Mouse (Mus musculus) thymus, adult 18-20 months (tissue): ENCODE data around the gene Tnc.
"Not testable (repeated sequence)": the region's sequence is repeated elsewhere in the genome, so short reads cannot be mapped to it uniquely, and the experiment has no call there.

ENCODE experiments used
- DNase-seq, 2 experiments: peaks; one replicate each; pipeline ENCODE4 v3.0.0; 2022; ENCODE audit warnings: mixed read lengths in 2 of 2

Gene Tnc

DNA sequence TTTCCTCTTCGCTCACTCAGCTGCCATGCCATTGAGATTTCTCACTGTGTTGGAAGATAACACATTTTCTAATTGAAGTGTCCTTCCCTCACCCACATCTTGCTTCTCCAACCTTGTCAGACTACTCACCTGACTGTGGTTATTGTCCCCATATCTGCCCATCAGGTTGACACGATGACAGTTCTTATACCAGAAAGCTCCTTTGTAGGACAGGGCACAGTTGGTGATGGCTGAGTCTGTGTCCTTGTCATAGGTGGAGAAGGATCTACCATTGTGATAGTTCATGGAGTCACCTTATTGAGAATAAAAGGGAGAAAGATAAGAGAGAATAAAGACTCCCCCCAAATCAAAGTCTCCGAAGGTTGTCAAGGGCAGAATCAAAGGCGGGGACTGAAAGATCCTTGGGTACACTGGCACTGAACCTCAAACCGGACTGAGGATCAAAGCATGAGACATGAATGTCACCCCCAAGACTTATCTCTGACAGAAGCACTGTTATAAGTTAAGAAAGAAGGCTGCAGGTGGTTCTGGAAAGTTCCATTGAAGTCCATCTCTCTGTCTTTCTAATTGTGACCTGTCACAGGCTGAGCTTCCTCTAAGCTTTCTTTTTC is 84.9 kb downstream of the Tnc start:
- DNase-seq = no peak

DNA sequence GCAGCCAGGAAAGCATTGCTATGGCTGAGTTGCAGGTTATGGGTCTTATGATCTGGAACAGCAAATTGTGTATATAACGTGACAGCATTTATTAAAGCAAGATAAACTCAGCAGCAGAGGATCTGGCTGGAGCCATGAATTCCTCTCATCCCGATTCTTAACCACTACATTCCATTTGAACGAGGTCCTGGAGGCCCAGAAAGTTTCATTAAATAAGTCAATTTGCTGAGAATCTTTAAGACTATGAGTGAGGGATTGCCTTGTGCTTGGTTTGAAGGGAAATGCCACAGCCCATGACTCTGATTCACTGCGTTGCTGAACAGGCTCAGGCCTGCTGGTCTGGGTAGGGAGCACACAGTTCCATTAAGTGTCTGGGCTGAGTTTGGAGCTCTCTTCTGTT is 88.2 kb downstream of the Tnc start:
- DNase-seq = no peak

DNA sequence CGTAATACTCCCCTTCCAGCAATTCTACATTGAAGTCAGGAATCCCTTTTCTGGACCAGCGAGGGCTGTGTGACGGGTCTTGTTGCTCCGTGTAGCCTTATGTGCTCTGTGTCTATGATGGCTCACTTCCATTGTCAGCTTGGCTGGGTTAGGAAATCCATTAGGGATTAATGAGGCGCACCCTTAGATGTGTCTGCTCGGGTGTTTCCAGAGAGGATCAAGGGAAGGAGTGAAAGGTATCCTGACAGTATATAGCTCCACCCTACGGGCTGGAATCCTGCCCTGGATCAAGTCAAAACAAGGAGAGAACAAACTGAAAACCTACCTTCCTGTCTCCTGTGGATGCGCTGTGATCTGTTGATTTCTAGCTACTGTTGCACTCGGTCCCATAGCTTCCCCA is 96.8 kb downstream of the Tnc start:
- no peak for DNase-seq

DNA sequence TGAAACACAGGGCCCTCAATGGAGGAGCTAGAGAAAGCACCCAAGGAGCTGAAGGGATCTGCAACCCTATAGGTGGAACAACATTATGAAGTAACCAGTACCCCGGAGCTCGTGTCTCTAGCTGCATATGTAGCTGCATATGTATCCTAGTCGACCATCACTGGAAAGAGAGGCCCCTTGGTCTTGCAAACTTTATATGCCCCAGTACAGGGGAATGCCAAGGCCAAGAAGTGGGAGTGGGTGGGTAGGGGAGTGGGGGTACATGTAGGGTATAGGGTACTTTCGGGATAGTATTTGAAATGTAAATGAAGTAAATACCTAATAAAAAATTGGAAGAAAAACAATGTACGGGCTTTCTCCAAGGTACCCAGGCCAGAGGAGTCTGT is 98.1 kb downstream of the Tnc start:
- DNase-seq = not testable (repeated sequence)

DNA sequence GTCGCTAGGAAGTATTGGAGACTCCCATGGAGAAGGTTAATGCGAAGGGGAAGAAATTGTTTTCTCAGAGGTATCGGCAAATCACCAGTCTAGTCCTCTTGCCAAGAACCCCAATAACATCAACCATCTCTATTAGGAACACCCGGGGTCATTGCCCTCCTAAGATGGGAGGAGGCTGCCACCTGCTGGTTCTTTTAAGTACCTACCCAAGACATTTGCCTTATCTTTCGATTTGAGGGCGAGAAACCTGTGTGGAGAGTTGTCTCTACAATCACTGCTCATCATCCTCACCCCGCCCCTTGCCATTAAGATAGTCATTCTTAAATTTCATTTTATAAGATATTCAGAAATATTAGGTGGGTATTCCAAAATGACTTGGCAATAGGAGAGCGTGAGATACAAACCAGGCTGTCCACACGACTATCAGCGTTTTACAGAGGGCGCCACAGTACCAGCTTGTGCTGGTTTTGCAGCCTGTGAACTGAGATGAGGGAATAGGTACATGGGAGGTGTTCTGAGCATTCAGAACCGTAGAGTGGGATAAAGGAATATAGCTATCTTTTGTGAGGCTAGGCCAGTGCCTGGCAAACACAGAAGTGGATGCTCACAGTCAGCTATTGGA is 98.6 kb downstream of the Tnc start:
- peak; percentile 17 to 36 for DNase-seq

DNA sequence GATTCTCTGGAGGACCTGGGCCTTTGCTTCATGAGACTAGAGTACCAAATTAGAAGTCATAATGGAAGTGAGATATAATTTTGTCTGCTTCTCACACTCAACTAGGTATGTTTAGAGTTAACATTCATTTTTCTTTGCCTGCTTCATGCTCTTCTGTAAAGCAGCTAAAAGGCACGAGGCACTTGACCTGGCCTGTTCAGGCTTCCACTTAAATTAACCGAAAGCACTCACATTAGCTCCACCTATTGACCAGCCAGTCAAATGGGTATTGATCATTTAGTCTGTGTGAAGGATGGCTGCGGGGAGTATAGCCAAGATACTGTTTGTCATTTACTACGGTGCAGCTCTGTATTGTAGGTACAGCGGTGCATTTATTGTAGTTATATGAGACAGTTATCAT is 103.0 kb downstream of the Tnc start:
- DNase-seq = no peak

DNA sequence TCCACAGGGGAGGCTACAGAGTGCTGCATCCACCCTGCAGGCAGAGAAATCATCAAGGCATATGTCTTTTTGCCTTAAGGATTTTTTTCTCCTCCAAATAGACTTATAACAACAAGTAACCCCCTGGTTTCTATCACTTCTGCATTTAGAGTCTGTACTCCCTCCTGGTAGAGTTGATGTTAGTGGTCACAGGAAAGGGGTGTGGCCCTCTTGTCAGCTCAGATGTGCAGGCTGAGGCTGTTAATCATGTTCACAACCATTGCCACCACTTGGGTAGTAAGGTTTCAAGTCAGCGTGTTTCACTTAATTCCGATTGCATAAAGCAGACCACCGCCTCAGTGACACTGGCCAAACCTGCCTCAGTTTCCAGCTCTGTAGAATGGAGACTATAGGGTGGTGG is 103.9 kb downstream of the Tnc start:
- DNase-seq = no peak

DNA sequence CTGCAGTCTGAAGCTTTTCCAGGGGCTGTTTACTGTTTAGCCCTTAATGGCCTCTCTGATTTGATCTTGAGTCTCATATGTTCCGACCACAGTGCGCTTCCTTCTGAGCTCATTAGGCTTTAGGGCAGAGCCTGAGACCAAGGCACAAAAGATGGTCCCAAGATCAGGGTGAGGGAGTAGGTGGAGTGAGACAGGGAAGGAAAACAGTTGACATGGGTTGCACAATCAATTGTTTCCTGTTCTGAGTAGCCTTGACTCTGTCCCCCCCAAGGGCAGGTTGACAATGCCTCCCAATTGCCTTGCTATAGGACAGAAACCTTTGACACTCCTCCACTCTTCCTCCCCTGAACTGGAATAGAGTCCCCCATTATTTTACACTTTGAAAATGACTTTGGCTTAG is 105.4 kb downstream of the Tnc start:
- DNase-seq = no peak

DNA sequence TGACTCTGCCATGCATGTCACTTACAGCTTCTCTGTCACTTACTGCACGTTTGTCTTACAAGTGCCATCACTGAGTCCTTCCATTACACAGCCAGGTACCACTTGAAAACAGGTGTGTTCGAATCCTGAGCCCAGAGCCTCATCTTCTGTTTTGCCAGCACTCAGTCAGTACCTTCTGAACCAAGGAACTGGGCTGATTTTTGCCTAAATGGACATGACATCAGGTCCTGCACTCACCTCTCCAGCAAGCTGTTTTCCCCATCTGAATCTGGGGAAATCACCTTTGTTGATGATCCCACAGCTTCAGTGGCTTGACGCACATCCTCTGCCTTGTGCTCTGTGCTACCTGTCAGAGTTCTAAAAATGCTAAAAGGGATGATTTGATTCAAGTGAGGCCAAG is 107.4 kb downstream of the Tnc start:
- DNase-seq = no peak

DNA sequence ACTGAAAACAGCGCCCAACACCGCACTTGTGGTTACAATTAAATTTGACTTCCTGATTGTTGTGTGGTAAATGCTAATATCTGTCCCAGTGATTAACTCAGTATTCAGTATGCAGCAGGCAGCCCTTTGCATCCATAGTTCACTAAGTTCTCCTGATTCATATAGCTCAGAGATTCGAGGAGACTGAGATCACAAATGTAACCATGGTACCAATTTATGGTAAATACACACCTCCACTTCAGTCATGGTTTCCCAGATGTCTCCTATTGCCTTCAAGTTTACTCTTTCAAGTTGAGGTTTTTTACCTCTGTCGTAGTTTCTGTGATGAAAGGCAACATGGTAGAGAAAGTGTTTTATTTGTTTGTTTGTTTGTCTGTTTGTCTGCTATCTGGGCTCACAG is 110.9 kb downstream of the Tnc start:
- no peak for DNase-seq

DNA sequence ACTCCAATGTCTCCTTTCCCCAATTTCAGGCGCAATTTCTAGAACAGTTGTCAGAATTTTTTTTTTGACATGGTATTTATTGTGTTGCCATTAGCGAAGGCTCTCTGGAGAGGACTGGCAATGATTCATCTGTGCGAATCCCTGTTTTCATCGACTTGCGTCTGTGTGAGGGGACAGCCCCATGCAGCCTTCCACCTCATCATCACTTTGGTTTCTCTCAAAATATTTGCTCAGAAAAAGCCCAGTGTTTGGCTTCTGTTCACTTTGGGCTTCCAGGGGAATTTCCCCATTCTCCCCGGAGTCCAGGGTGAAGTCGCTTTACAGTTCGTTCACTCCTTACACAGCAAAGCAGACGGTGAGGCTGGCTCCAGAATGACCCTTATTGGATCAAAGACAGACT is 111.5 kb downstream of the Tnc start:
- DNase-seq = no peak

DNA sequence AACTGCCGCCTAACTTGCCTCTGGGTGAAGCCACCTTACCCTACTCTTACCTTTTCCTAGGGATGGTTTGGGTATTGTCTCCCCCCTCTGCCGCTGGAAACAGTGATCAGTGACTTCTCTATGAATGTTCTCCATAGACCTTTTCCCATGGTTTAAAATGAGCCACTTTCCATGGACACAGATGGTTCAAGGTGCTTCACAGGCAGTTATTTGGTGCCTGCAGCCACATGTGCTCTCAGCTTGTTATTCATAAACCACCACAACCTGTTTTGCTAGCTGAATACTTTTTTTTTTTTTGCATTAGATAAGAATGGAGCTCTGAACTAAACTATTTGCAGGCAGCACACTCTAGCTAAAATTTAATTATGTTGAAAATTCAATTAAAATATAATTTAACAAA is 116.0 kb downstream of the Tnc start:
- DNase-seq = no peak

DNA sequence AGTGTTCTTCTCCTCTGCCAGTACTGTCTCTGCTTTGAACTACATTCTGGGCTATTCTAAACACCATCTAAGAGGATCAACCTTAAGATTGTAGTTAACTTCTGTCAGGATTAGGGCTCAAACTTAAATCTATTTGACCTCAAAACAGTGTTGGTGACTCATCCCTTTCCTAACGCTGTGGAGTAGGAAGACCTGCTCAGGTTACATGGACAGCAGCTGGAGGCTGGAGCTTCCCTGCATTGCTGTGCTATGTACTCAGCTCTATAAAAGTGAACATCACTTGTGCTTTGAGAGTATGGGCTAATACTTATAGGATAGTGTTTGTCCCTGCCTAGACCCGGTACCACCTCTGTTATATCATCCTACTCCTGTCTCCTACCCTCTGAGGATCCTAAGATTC is 117.3 kb downstream of the Tnc start:
- DNase-seq = no peak

DNA sequence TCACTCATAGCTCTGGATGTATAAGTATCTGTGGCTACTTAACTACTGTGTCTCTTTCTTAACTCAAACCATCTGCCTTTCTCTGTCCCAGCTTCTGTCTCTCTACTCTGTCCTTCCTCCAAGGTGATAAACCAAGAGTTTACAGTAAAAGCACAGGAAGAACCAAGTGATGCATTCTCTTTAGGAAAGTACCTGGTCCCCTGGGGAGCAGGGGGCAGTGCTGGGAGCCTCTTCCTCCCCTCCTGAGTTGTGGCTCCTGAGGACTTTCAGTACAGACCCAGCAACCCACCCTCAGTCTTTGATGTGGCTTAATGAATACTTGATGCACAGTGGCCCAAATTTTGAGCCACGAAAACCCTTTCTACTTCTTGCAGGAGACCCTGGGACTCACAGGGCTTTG is 118.6 kb downstream of the Tnc start:
- no peak for DNase-seq

DNA sequence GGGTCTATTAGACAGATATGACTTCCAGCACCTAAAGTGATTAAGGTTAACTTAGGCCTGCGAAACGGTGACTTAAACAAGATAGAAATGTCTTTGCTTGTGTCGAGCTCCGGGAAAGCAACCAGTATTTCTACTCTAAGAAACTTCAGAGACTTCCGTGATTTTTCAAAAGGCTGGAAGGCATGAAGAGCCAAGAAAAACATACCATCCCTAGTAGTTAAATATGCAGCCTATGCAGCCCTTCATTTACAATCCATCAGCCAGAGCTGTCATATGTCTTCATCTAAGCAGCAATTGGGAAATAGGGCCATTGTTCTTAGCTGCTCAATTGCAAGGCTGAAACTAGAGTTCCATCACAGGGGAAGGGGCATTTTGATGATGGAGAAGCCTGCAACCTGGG is 129.6 kb downstream of the Tnc start:
- DNase-seq = no peak

DNA sequence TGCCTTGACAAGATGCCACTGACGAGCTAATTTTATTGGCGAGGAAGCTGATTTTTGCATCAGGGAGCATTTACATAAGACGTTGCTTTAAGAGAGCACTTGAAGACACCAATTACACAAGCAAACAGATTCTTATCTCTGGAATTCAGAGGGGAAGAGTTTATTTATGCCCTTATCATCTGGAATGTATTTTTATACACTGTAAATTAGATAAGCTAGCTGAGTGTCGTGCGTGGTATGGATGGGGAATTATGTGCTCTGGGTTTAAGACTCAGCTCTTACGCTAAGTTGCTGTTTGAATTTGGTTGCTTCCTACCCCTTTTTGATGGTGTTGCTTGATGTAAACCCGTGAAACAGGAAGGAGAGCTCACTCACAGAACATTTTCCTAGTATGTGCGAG is 130.1 kb downstream of the Tnc start:
- DNase-seq = no peak

DNA sequence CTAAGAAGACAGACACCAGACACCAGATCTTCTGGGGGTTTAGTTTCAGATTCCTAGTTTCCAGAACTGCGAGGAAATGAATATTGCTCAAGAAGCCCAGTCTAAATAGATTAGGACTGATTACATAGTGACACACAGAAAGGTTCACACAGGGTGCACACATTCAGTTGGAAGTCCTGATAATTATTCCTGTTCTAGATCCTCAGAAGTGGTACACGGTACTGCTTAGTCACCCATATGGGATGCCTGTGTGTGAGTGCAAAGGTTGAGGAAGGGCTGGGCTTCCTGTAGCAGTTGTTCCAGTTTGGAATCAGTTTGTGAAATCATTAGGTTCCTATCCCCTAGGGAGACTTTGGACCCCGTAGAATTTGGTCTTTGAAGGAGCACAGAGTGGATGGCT is 130.5 kb downstream of the Tnc start:
- DNase-seq = no peak
